Mouse (Mus musculus): Measurements from ENCODE around the gene Rps6kl1.

Rps6kl1 gene

DNA sequence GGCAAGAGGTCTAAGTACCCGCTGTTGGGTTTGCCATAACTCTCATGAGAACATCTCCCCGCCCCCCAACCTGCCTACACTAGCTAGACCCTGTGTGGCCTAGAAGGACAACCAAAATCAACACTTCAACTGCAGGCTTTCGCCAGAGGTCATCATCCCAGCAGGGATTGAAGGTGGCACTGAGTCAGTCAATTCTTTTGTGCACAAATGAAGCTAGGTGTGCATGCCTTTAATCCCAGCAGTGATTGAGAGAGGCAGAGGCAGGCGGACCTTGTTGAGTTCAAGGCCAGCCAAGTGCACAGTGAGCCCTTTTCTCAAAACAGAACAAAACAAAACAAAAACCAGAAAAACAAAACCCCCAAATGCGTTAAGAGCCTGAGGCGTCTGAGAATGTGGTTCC lies 10.0 kb downstream of the Rps6kl1 start:
- DNase-seq (ENCODE audit: low read depth, low spot score) = no peak

DNA sequence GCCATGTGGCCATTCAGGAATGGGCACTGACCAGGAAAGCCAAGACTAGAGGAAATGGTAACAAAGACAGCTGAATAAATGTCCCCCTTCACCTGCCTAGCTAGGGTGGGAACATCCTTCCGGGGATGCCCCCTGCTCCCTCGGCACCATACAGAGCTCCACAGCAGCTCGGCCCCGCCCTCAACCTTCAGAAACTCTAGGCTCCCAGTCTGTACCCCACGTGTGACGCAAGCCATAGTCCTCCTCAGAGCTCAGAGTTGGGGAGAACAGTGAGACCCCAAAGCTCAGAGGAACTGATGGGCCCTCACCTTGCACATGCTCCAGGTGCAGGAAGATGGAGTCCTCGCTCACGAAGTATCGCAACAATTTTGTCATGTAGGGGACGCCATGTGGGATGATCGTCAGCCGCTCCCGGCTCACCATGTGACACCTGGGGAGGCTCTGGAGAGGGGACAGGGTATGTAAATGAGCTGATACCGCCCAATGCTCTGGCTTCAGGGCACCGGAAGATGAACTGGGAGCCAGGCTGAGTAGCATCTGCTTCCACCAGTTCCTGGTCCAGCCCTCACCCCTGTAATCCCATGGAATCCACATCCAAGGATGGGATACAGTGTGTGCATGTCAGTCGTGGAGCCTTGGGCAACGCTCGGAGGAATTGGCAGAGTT lies 10.9 kb downstream of the Rps6kl1 start:
- no peak for DNase-seq (ENCODE audit: low read depth, low spot score)

DNA sequence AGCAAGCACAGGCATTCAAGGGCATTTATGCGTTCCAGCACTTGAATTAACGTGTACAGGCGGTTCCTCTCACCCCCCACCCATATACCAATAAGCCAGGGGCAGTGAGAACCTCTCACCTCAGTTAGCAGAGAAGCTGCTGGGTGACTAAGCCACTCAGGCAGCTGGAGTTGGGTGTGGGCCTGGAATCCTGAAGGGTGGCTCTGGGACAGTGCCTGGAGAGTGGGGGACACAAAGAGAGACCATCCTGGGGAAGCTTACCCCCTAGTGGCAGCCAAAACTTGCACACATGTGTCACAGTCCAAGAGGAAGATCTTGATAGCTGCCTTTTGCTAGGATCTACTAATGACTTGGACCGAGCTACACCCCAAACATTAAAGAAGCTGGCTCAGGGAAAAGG lies 14.4 kb downstream of the Rps6kl1 start:
- no peak for DNase-seq (ENCODE audit: low read depth, low spot score)

DNA sequence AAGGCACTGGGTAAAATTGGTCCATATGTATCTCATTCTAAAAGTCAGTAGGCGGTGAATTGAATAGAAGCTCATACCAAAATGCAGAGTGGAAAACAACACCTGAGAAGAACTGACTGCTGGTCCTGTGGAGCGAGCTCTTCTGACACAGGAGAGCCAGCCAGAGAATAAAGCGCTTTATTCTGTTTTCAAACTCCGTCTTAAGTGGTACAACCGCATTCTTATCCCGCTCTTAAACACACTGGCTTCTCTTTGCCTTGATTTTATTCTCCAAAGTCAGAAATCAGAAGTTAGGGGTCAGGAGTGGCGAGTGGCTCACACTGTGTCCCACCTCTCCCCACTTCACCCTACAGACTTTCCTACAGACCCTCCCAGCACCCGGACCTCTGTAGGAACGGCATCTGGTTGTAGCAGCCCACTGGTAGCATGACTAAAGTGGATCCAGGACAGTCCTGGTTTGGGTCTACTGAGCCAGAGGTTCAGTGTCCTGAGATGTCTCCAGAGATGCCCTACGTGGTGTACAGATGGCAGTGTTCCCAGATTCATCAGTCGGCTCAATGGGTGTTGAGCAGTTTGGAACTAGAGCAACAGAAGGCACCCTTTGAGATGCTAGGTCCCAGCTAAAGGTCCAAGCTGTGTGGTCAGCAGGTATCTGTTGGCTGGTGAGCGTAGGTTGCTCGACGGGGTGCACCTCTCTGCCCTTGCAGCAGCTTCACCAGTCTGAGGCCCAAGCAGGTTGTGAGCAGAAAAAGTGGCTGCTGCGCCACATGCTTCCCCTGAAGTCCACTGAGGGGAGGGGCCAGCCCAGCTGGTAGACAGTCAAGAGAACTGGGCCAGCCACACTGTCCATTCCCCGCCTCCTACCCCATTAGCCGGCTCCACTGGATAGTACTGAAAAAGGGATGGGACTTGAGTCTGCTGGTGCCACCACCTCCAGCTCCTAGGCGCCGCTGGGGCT lies 15.3 kb downstream of the Rps6kl1 start:
- no peak for DNase-seq (ENCODE audit: low read depth, low spot score)

DNA sequence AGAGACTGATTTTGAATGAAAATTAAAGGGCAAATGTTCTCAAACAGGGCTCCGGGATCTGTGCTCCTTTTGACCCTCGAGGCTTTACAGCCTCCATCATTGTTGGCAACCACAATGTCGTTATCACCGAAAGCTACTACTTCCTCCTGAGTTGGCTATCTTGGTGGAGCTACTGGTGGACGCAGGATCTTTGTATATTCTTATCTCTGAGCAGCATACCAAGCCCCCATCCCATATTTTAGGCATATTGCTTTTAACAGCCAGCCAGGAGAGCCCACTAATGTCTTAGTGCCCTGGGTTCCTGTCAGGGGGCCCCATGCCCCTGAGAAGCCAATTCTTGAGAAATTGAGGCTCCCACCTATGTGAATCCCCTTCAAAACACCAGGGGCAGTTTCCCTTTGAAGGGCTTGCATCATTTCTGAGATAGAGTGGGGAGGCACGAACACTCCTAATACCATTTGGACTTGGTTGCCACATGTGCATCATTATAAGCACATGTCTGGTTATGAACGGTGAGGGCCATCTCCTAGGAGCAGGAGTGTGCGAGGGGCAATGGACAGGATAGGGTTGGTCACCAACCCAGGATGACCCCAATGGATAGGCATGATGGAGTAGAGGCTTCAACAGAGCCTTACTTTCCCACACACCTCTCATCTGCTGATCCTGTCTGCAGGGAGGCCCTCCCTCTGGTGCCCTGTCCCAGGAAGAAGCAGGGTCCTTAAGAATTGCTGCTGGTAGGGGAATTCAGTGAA lies 16.8 kb downstream of the Rps6kl1 start:
- no peak for DNase-seq (ENCODE audit: low read depth, low spot score)

DNA sequence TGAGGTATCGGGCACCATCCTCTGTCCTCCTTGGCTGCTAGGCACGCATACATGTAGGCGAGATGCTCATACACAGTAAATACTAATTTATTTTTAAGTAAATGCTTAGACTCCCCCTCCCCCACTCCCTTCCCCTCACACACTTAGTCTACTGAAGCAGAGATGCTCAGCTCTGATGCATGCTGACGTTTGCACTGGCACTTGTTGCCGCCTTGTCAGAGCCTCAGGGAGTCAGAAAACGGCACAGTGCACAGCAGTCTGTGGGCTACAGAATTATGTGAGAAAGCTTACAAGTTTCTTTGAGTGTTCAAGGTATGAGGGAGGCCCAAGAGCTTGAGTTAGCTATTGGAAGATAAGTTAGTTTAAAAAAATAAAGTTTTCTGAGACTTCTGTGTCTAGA lies 19.7 kb downstream of the Rps6kl1 start:
- no peak for DNase-seq (ENCODE audit: low read depth, low spot score)

DNA sequence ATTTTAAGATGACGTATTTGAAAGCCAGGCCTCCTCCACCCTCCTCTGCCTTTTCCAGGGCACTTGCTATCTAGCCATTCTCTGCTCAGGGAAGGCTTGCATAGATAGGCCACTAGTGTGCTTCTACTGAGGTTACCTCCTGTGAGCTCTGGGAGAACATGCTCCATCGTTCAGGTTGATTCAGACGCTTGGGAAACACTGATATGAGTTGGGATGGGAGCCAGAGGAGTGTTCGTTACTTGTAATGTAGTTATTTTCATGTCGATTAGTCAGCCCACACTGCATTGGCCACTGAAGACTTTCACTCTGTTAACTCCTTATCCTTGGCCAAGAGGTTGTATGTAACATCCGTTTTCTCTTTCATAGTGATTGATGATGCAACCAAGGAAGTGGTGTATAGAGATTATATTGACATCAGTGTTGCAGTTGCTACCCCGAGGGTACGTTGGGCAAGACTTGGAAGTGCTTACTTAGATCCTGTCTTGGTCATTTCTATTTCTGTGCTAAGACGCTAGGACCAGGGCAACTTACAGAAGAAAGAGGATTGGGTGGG lies 21.6 kb downstream of the Rps6kl1 start:
- no peak for DNase-seq (ENCODE audit: low read depth, low spot score)

DNA sequence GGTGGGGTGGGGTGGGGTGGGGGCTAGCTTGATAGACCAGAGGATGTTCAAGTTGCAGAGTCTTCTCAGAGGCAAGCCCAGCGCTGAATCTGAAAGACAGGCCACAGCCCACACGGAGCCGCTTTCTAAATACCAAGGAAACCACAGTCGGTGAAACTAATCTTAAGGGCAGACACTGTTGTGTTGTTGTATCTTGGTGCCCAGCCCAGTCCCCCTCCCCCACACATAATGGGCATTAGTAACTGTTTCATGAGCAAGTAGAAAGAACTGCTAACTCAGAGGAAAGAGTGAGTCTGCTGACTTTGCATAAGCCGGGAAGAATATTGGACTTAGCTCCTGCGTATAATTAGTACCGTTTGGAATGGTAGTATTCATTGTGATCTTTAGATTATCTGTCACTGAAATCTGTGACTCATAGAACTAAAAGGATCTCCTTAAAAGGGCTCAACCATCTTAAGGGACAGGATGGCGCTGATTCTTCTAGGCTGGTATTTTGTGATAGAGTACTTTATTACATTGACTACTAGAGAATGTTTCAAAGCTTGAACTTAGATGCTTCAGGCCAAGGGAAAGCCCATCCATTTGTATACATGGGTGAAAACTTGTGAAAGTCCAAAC lies 24.0 kb downstream of the Rps6kl1 start:
- no peak for DNase-seq (ENCODE audit: low read depth, low spot score)

DNA sequence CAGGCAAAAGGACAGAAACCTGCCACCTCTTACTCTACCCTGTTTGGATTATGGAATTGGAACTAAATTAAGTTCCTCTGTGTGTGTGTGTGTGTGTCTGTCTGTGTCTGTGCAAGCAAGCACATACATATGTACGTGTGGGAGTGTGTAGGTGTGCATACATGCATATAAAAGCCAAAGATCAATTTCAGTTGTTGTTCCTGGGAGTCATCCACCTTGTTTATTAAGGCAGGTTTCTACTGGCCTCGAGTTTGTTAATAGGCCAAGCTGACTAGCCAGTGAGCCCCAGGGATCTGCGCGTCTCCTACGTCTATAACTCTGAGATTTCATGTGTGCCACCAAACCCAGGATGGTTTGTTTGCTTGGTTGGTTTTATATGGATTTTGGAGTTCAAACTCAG lies 26.3 kb downstream of the Rps6kl1 start:
- no peak for DNase-seq (ENCODE audit: low read depth, low spot score)

DNA sequence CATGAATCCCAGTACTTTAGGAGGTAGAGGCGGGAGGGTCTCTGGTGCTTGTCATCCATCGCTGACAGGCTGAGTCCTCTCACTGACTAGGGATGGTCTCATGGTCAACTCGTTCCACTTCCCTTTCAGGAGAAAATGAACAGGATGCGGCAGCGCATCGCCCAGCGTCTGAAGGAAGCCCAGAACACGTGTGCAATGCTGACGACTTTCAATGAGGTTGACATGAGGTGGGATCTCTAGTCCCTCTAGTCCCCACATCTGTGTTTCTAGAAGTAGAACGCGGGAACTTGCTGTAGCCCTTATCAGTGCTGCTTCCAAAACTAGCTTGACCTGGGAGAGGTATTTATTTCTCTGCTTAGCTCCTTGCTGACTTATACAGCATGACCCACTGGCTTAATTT lies 27.4 kb downstream of the Rps6kl1 start:
- no peak for DNase-seq (ENCODE audit: low read depth, low spot score)

DNA sequence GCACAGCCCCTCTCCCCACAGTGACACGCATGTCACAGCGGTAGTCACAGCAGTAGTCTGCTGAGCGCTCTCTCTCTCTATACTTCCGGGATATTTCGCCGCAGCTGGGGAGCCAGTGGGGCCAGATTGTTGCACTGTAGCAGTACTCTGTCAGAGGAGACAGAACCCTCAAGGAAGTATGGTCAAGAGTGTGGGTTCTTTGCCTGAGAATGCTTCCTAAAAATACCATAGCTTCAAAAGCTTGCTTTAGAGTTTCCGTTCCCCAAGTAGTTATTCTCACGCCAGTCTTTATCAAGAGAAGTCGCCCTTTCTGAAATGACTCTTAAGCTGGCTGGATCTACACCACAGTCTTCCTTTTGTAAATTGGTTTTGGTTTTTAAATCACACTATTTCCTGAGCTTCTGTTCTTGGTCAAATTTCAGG lies 27.9 kb downstream of the Rps6kl1 start:
- no peak for DNase-seq (ENCODE audit: low read depth, low spot score)

DNA sequence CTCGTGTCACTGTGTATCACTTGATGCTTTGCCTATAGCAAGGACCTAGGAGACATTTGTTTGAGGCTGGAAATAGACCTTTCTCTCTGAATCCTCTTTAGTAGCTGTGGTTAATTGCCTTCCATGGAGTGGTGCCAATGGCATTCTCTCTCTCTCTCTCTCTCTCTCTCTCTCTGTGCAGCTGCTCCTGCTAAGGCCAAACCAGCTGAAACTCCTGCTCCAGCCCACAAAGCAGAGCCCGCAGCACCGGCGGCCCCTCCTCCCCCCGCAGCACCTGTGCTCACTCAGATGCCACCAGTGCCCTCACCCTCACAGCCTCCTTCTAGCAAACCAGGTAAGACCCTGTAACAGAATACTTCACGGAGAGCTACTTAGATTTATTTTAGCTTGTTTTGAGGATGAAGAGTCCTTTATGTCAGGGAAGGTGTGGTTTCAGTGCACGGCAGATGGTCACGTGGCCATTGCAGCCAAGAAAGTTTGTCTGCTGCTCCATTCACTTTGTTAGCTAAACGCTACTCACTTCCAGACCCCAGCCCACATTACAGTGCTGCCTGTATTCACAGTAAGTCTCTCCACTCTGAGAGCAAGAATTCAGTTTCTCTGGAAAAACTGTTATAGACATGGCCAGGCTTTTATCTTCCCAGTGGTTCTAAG lies 29.1 kb downstream of the Rps6kl1 start:
- DNase-seq (ENCODE audit: low read depth, low spot score) = no peak

DNA sequence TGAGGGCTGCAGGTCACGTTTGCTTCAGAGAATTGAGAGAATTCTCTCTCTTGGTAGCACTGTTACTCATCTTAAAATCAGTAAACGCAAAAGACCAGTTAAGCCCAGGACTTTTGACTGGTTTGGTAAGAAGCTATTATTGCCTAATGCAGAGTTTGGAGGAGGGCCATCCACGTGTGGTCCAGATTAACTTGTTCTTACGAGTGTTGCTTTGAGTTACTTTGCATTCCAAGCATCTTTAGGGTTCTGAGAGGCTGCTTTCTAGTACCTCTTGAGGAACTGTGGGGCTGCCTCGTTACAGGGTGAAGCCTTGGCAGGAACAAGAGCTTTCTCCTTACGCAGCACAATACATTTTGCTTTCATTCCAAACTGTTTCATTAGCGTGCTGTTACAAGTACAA lies 35.4 kb downstream of the Rps6kl1 start:
- DNase-seq (ENCODE audit: low read depth, low spot score) = no peak

DNA sequence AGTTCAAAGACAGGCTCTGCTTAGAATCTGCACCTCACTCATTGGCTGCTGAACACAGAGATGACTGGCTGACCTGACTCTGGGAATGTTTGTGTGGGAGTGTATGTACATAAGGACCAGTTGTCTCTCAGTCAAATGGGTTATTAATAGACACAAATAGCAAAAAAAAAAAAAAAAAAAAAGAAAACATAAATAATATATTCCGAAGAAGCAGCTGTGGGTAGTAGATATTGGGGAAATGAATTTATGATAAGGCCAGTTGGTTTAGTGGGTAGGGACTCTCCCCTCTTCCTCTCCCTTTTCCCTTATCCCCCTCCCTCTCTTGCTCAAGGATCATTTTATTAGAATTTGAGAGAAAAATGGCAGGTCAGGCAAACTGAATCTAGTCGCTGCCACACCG lies 37.1 kb downstream of the Rps6kl1 start:
- no peak for DNase-seq (ENCODE audit: low read depth, low spot score)

DNA sequence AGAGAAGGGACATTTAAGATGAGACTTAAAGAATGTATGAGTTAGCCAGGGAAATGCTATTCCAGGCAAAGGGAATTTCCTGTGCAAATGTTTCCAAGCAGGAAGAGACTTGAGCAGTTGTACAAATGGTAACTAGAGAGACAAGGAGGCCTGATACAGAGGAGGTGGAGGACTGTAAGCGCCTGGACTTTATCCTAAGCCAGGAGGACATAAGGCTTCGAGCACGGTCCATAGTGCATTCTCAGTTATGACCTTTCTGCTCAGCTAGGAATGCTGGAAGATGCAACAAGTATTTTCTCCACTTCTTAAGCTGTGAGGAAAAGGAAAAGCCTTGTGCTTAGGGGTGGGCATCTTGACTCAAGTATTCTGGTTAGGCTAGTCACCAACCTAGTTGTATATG lies 37.7 kb downstream of the Rps6kl1 start:
- no peak for DNase-seq (ENCODE audit: low read depth, low spot score)

DNA sequence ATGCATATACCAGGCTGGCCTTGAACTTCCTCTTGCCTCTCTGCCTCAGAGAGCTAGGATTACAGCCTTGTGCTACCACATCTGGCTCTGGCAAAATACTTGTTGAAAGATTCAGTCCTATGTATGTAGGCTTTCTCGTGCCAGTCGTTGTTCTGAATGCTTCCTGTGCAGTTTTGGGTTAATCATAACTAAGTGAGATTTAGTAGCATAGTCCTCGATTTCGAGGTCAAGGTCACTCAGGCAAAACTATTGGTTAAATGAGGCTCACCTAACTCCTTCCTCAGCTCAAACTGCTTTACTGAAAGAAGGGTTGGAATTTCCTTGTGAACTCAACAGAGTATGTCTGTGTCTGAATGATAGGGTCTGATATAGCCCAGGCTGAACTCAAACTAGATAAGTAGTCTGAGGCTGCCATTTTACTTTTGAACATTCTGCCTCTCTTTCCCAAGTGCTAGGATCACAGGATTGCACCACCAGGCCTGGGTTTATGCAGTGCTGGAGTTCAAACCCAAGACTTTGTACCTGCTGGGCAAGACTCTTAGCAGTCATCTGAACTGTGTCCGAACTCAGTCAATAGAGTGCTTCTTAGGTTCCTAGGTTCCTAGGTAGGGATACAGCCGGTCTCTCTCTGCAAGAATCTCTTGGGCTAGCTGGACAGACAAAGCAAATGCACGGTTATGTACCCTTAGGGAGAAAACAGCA lies 38.4 kb downstream of the Rps6kl1 start:
- no peak for DNase-seq (ENCODE audit: low read depth, low spot score)

DNA sequence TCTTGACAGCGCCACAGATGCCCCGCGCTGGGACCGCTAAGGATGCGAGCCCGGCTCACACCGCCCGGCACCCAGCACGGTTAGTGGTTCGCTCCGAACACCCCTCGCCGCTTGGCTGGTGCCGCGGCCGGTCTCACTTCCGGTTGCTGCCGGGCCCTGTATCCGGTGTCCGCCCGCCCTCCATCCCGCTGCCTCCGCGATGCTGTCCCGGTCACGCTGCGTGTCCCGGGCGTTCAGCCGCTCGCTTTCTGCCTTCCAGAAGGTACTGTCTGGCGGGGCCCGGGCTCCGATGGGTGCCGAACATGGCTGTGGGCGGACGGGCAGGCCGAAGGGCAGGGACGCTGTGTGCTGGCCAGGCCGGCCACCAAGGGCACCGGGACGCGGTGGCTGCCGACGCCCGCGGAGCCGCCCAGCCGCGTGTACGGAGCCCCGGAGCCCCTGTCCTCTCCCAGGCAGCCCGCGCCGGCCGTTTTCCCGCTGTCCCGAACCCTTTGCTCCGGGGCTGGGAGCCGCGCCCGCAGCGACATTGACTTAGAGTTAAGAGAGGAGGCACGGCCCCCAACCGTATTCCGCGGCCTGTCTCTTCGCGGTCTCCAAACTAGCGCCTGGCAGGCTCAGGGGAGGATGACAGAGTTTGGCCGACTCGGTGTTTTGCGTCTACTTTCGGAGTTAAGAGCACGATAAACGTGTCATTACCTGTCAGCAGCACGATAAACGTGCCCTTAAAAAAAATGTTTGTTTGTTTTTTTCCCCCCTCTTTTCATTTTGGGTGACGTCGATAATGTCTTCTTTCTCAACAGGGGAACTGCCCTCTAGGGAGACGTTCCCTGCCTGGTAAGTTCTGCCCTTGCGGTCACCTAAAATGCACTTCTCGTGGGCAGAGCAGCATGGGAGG lies 40.1 kb downstream of the Rps6kl1 start, which contains the start of the genes Prox2 and Dlst:
Gene Prox2 (minus strand): TSS at position 62 of the 895 bp plus-strand sequence.
Gene Dlst (plus strand): TSS at position 136 of the 895 bp plus-strand sequence.
- DNase-seq (ENCODE audit: low read depth, low spot score) = peak; percentile 69

DNA sequence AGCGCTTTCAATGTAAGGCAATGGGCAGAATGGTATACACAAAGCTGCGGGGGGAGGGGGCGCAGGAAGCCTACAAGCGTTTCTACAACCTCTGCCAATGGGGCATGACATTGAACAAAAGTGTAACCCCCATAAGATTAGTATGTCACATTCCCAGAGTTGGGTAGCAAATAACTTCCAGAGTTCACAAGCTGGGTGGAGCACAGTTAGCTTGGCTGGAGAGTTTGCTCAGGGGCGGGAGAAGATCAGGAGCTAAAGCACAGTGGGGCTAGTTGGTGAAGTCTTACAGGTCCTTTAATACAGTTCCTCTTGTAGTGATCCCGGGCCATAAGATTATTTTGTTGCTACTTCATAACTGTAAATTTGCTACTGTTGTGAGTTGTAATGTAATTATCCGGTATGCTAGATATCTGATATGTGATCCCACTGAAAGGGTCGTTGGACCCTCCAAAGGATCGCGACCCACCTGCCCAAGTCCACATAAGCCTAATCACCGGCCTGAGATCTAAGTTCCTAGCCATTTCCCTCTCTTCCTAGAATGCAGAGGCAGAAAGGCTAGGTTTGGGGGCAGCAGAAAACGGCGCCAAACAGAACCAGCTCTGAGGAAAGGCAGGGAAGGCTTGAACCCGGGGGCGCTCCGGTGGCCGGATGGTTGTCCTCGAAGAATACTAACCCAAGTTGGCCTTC lies 40.9 kb downstream of the Rps6kl1 start:
- DNase-seq (ENCODE audit: low read depth, low spot score) = no peak

DNA sequence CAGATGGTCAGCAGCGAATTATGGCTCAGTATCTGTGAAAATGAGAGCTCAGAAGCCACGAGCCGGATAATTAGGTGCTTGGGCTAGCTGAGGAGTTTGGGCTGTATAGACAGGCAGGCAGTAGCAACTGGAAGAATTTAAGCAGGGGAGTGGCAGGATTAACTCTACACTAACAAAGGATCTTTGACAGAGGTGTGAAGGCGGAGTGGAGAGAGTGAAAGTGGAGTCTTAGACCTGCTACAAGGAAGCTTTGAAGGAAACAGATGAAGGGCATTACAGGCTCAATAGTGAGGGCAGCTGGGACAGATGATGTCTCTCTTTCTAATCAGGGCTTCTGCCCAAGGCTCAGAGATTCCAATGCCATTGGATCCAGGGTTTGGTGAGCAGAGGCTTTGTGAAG lies 41.6 kb downstream of the Rps6kl1 start:
- no peak for DNase-seq (ENCODE audit: low read depth, low spot score)

All from retina, adult 2 months (tissue).